Mouse (Mus musculus) liver, postnatal 0 days (tissue): ENCODE measurements around the gene Arl14. TPM values are rescaled to one million over a fixed set of nuclear protein-coding genes. Genes with fewer than 3 reads are reported as not detected.
"Not testable (repeated sequence)": the region's sequence is repeated elsewhere in the genome, so short reads cannot be mapped to it uniquely, and the experiment has no call there.

Experiments used
- ATAC-seq: fragments of 200-750 bp; cut with Nextera tagmentation; 2 replicates; pipeline ENCODE4 v1.8.0; 2017; ENCODE audit warnings: mild to moderate bottlenecking, moderate library complexity
- DNase-seq: peaks from one replicate; pipeline ENCODE4 v3.0.0-alpha.2; 2016
- H3K27ac ChIP-seq: fragments of 300-500 bp; sonication (generic); 2 replicates; pipeline ENCODE4 v1.5.1; 2014; ENCODE audit warnings: antibody characterized with exemption, moderate library complexity, mild to moderate bottlenecking, low read depth
- H3K27me3 ChIP-seq: fragments of 300-500 bp; sonication (generic); 2 replicates; pipeline ENCODE4 v1.6.1; 2014; ENCODE audit warnings: low read length, control low read depth, mixed read lengths; ENCODE audit not compliant: insufficient read depth
- H3K36me3 ChIP-seq: fragments of 300-500 bp; sonication (generic); replicated peaks from 2 replicates; pipeline ENCODE4 v1.6.1; 2014; ENCODE audit warnings: mild to moderate bottlenecking, control low read depth, low read length, moderate library complexity, mixed read lengths; ENCODE audit not compliant: insufficient read depth
- H3K4me1 ChIP-seq: fragments of 300-500 bp; sonication (generic); 2 replicates; pipeline ENCODE4 v1.6.1; 2014; ENCODE audit warnings: antibody characterized with exemption, mild to moderate bottlenecking, control low read depth; ENCODE audit not compliant: insufficient read depth
- H3K4me2 ChIP-seq: fragments of 300-500 bp; sonication (generic); 2 replicates; pipeline ENCODE4 v1.6.1; 2014; ENCODE audit warnings: low read depth, mild to moderate bottlenecking, low read length, moderate library complexity, mixed read lengths
- H3K4me3 ChIP-seq: fragments of 300-500 bp; sonication (generic); 2 replicates; pipeline ENCODE4 v1.5.1; 2014; ENCODE audit warnings: low read depth, low read length
- H3K9ac ChIP-seq: fragments of 300-500 bp; sonication (generic); replicated peaks from 2 replicates; pipeline ENCODE4 v1.6.1; 2014; ENCODE audit warnings: mild to moderate bottlenecking, moderate library complexity
- H3K9me3 ChIP-seq: fragments of 300-500 bp; sonication (generic); 2 replicates; pipeline ENCODE4 v1.6.1; 2016; ENCODE audit warnings: mild to moderate bottlenecking, control low read depth, low read length, mixed read lengths
- CTCF ChIP-seq: sonication (generic); IDR thresholded peaks from 2 replicates; pipeline ENCODE4 v1.5.1; 2016; ENCODE audit warnings: antibody characterized with exemption, low read depth
- EP300 ChIP-seq: IDR thresholded peaks from 2 replicates; pipeline ENCODE4 v1.6.1; 2016; ENCODE audit warnings: antibody characterized with exemption, low read depth, mild to moderate bottlenecking
- WGBS: fragments of 180-500 bp; shearing (Covaris S2); extraction: QIAGEN DNeasy Blood & Tissue Kit; methylation state at CpG from one replicate; pipeline ENCODE4 v1.1.7; 2014; ENCODE audit not compliant: insufficient replicate concordance; 5-methylcytosine and 5-hydroxymethylcytosine counted together
- polyA plus RNA-seq: library from polyadenylated mRNA; unstranded; fragments of >200 nt; fragmentation: Nextera tagmentation; extraction: Ambion mirVana; gene quantifications from 2 replicates; pipeline ENCODE4 v1.2.1, GENCODE M21; 2015

Arl14 gene
- polyA plus RNA-seq, 1 experiment from 2014 or later: not detected

GRCm38 (mm10) chr3:69254676-69255075 lies 32.5 kb downstream of the Arl14 start:
- WGBS: 82% methylated on average over 7 of the region's 7 CpGs
- no peak for TF ChIP-seq EP300
- TF ChIP-seq CTCF: no peak
- no peak overlapping the region for H3K4me3 ChIP-seq
- H3K36me3 ChIP-seq: no peaks in the 10 kb centered on the region
- no peak for DNase-seq
- no peak overlapping the region for H3K27ac ChIP-seq
- no peak for ATAC-seq
- H3K9ac ChIP-seq: no peak overlapping the region
- H3K4me1 ChIP-seq: no peaks in the 10 kb centered on the region
- H3K9me3 ChIP-seq: no peaks in the 10 kb centered on the region
- no peak overlapping the region for H3K4me2 ChIP-seq
- no peaks in the 10 kb centered on the region for H3K27me3 ChIP-seq

- Histone ChIP-seq H3K4me1 (no peaks in the 10 kb centered on the region), H3K4me3 (no peak overlapping the region), H3K27me3 (no peaks in the 10 kb centered on the region), H3K9ac (no peak overlapping the region), H3K9me3 (no peaks in the 10 kb centered on the region), H3K4me2 (no peak overlapping the region), H3K36me3 (no peaks in the 10 kb centered on the region), H3K27ac (no peak overlapping the region)
- ATAC-seq: no peak
- DNase-seq: peak; percentile 40
- 4% methylated on average over 2 of the region's 2 CpGs for WGBS
- TF ChIP-seq EP300: no peak
- peak; percentile 85 for TF ChIP-seq CTCF
Measured at GRCm38 (mm10) chr3:69257049-69257699, 35.0 kb downstream of the Arl14 start.

GRCm38 (mm10) chr3:69263010-69263643 lies 40.9 kb downstream of the Arl14 start:
- Histone ChIP-seq H3K4me3 (no peak overlapping the region), H3K9ac (no peak overlapping the region), H3K9me3 (no peaks in the 10 kb centered on the region; the same call in 1 of the 2 replicates), H3K4me2 (no peak overlapping the region), H3K27me3 (no peaks in the 10 kb centered on the region), H3K27ac (no peak overlapping the region), H3K36me3 (no peaks in the 10 kb centered on the region), H3K4me1 (no peaks in the 10 kb centered on the region)
- DNase-seq (no peak), ATAC-seq (no peak)
- TF ChIP-seq EP300 (no peak), CTCF (no peak)
- WGBS: 66% methylated on average over 7 of the region's 7 CpGs

GRCm38 (mm10) chr3:69264299-69264698 lies 42.1 kb downstream of the Arl14 start:
- not testable (repeated sequence) for H3K9ac ChIP-seq, H3K4me3 ChIP-seq, H3K9me3 ChIP-seq, H3K36me3 ChIP-seq, H3K27ac ChIP-seq, DNase-seq, H3K4me1 ChIP-seq, H3K27me3 ChIP-seq, ATAC-seq, H3K4me2 ChIP-seq
- WGBS: 72% methylated on average over 2 of the region's 2 CpGs

GRCm38 (mm10) chr3:69271812-69272211 lies 49.6 kb downstream of the Arl14 start:
- H3K4me2 ChIP-seq: no peak overlapping the region
- H3K4me3 ChIP-seq: no peak overlapping the region
- 62% methylated on average over 7 of the region's 7 CpGs for WGBS
- H3K9ac ChIP-seq: no peak overlapping the region
- H3K27me3 ChIP-seq: no peaks in the 10 kb centered on the region
- no peaks in the 10 kb centered on the region for H3K36me3 ChIP-seq
- no peaks in the 10 kb centered on the region for H3K4me1 ChIP-seq
- no peak overlapping the region for H3K27ac ChIP-seq
- H3K9me3 ChIP-seq: no peaks in the 10 kb centered on the region
- no peak for ATAC-seq
- no peak for DNase-seq
- TF ChIP-seq EP300 (no peak), CTCF (no peak)

Other genes with a start within 250 kb of the Arl14 start
- gene Ift80, start 217.8 kb upstream of the Arl14 start, polyA plus RNA-seq: 2.8 and 3.2 TPM in 2 replicates
- 86.5 and 88.3 TPM in 2 replicates for gene Smc4, start 217.7 kb upstream of the Arl14 start, polyA plus RNA-seq
- 47.8 and 53.8 TPM in 2 replicates for gene Trim59, start 177.7 kb upstream of the Arl14 start, polyA plus RNA-seq
- 9.0 and 10.1 TPM in 2 replicates for gene Kpna4, start 95.3 kb upstream of the Arl14 start, polyA plus RNA-seq
- 2.4 and 2.8 TPM in 2 replicates for gene Ppm1l, start 94.4 kb downstream of the Arl14 start, polyA plus RNA-seq